12 mouse cellular contexts compared by ENCODE assay signal in genomic region chr7:113955431-113955830, GRCm38 (mm10).
"Had no signal": no experiment of that assay in that cellular context is flagged by ENCODE, and none has a peak within 500 bp of the region (broad histone marks: within the 10 kb centered on the region; RNA-seq: fewer than 3 reads in every experiment).

No protein-coding gene starts in this region.

- H3K9ac ChIP-seq: kidney, embryonic 15.5 days; limb, embryonic 13.5 days; liver, embryonic 14.5 days; midbrain, embryonic 12.5 days; neural tube, embryonic 12.5 days had no signal

- H3K36me3 ChIP-seq: kidney, embryonic 15.5 days; limb, embryonic 13.5 days; midbrain, embryonic 12.5 days; neural tube, embryonic 12.5 days had no signal

- H3K4me2 ChIP-seq: kidney, embryonic 15.5 days; limb, embryonic 13.5 days; midbrain, embryonic 12.5 days; neural tube, embryonic 12.5 days had no signal

- H3K27me3 ChIP-seq: kidney, embryonic 15.5 days; limb, embryonic 13.5 days; midbrain, embryonic 12.5 days; neural tube, embryonic 12.5 days had no signal

- H3K4me1 ChIP-seq: kidney, embryonic 15.5 days; limb, embryonic 13.5 days; neural tube, embryonic 12.5 days had no signal

- H3K4me3 ChIP-seq: kidney, embryonic 15.5 days; limb, embryonic 13.5 days; midbrain, embryonic 12.5 days; myocyte; neural tube, embryonic 12.5 days had no signal

- H3K9me3 ChIP-seq: kidney, embryonic 15.5 days; limb, embryonic 13.5 days; midbrain, embryonic 12.5 days; neural tube, embryonic 12.5 days had no signal

- DNase-seq: kidney, postnatal 14 days; left cerebral cortex, postnatal 4 days; lung, adult 18-20 months; right cerebral cortex, adult 18-20 months; thymus, postnatal 4 days had no signal

- H3K27ac ChIP-seq: kidney, embryonic 15.5 days; limb, embryonic 13.5 days; liver, embryonic 14.5 days; midbrain, embryonic 12.5 days; neural tube, embryonic 12.5 days; stomach, postnatal 0 days had no signal
